Mouse (Mus musculus): ENCODE measurements around the gene 4930556J24Rik.
A peak's percentile ranks its signal among the peaks of the same experiment; 100 is the strongest.
"Not testable (repeated sequence)": the region's sequence is repeated elsewhere in the genome, so short reads cannot be mapped to it uniquely, and the experiment has no call there.

Gene 4930556J24Rik

DNA sequence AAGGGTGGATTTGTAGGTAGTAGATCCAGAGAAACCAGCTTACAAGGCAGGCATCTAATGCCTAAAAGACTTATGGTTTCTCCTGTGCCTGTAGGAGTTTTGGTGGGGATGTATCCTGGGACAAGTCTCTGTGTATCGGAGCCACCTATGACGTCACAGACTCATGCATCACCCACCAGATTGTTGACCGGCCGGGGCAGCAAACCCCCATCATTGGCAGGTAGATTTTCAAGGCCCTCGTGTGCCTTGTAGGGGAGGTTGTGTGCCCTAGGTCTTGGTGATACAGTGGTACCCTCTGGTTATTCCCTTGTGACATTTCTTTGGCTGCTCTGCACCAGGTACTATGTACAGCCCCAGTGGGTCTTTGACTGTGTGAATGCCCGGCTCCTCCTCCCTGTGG lies at the start of gene 4930556J24Rik:
Gene 4930556J24Rik (minus strand): TSS at position 101 of the 400 bp plus-strand sequence.
- no peak for DNase-seq (ENCODE audit: low spot score in 2 of 2)

DNA sequence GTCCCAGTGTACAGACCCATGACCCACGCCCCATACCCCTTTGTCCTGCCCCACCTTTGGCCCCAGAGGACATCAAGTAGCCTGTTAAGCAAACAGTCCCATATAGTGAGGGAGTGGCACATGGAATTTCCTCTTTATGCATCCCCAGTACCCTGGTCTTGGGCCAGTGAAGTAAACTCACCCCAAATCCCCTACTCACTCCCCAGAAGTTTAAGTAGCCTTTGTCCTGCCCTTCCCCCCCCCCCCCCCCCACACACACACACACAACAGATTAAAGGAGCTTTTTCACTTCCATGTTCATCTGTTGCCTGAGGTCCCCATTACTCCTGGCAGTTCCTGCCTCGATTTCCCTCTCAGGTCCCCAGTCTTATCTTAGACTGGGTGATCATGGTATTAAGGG lies 46.7 kb upstream of the 4930556J24Rik start:
- DNase-seq (ENCODE audit: low spot score in 2 of 2): no peak

DNA sequence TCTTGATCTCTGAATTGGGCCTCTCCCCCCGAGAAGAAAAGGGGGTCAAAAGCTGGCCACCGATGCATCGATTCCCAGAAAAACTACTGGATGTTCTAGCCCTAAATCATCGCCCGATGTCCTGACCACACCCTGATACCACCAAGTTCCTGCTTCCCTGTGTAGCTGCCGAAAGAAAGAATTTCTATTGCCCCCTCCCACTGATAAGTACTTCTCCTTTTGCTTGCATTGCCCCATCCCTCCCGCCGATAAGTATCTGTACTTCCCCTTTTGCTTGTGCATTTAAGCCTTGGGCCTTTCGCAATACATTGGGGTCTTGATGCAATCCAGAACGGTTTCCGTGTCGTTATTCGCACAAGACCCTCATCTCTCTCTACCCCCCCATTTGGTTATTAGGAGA lies 45.5 kb upstream of the 4930556J24Rik start:
- DNase-seq (ENCODE audit: low spot score in 2 of 2): not testable (repeated sequence)

DNA sequence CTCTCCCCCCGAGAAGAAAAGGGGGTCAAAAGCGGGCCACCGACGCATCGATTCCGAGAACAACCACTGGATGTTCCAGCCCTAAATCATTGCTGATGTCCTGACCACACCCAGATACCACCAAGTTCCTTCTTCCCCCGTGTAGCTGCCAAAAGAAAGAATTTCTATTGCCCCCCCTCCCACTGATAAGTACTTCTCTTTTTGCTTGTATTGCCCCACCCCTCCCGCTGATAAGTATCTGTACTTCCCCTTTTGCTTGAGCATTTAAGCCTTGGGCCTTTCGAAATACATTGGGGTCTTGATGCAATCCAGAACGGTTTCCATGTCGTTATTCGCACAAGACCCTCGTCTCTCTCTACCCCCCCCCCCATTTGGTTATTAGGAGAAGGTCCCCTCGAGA lies 39.2 kb upstream of the 4930556J24Rik start:
- not testable (repeated sequence) for DNase-seq (ENCODE audit: low spot score in 2 of 2)

DNA sequence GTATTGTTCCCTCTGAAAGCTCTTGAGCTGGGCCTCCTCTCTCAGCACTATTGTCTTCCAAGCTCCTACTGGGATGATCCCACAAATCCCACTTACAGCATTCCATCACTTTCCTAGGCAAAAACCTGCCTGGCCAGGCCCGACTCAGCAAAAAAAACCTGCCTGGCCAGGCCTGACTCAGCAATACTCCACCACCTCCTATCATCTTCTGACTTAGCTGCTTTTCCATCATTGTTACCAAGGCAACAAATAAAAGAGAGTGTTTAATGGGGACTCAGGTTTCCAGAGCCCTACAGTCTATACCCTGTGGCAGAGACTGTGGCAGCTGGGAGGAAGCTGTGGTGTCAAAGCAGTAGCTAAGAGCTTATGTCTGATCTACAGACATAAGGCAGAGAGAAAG lies 36.0 kb upstream of the 4930556J24Rik start:
- DNase-seq (ENCODE audit: low spot score in 2 of 2): no peak

DNA sequence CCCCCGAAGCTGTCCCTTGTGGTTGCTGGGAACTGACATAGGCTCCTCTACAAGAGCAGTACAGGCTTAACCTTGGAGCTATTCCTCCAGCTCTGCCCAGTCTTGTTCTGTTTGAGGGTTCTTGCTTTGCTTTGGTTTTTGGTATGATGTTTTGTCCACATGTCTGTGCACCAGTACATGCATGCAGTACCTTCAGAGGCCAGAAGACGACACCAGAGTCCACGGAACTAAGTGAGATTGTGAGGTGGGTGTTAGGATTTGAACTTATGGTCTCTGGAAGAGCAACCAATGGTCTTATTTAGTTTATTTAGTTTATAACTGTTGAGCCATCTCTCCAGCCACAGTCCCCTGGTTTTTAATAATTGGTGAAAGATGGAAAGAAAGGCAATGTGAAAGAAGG lies 29.9 kb upstream of the 4930556J24Rik start:
- no peak for DNase-seq (ENCODE audit: low spot score in 2 of 2)

DNA sequence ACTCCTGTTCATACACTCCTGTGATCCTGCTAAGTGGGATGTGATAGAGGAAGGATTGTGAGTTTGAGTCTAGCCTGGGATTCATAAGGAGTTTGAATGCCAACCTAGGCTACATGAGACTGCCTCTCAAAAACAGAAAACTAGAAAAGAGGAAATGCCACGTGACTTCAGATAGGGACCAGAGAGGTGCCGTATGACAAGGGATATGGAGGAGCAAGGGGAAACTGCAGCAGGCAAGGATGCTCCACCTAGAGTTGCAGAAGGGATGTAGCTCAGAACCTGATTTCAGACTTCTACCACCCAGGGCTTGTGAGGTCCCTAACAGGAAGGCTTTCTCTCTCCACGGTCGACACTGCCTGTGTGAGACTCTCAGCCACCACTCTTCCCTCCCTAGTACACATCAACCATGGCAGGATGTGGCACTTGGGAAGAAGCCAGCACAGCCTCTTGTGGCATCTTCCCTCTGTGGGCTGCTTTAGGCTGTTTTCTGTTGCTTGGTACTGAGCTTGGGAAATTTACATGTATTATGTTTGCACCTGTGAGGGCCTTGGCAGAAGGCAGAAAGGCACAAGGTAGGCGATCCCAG lies 28.7 kb upstream of the 4930556J24Rik start:
- DNase-seq (ENCODE audit: low spot score in 2 of 2): no peak

DNA sequence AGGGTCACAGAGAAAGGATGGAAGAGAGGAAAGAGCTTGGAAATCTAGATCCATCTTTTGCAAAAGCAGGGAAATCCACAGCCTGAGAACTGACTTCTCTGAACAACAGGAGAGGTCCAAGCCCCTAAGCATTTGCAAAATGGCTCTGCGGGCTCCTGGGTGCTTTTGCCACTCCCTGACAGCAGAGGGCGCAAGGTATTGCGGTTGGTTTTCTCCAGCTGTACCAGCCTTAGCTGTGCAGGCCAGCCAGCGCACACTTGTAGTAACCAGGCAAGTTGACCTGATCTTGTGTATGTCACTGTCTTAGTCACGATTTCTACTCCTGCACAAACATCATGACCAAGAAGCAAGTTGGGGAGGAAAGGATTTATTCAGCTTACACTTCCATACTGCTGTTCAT lies 25.0 kb upstream of the 4930556J24Rik start:
- DNase-seq (ENCODE audit: low spot score in 2 of 2): peak; percentile 76 to 83

DNA sequence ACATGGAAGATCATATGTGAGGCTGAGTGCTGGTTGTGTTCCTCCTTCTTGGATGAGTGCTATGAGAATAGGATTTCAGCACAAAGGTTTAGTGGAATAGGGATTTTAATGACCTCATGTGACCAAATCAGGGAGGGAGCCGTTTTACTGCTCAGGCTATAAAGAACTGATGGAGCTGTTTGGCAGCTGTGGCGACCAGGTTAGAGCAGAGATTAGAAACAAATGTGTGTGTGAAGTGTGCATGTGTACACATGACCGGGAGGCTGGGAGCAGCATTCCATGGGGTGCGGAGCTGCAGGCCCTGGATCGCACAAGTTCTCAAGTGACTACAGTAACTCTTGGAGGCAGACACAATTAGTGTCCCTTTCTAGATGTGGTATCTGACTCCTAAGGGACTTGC lies 23.0 kb upstream of the 4930556J24Rik start:
- DNase-seq (ENCODE audit: low spot score in 2 of 2): no peak

DNA sequence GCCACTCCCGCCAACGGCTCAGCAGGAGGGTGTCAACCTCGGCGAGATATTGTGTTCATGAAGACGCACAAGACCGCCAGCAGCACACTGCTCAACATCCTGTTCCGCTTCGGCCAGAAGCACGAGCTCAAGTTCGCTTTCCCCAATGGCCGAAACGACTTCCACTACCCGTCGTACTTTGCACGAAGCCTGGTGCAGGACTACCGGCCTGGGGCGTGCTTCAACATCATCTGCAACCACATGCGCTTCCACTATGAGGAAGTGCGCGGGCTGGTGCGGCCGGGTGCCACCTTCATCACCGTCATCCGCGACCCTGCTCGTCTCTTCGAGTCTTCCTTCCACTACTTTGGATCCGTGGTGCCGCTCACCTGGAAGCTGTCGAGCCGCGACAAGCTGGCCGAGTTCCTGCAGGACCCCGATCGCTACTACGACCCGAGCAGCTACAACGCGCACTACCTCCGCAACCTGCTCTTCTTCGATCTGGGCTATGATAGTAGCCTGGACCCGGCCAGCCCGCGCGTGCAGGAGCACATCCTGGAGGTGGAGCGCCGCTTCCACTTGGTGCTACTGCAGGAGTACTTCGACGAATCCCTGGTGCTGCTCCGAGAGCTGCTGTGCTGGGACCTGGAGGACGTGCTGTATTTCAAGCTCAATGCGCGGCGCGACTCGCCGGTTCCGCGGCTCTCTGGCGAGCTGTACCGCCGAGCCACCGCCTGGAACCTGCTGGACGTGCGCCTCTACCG lies 21.6 kb upstream of the 4930556J24Rik start:
- no peak for DNase-seq (ENCODE audit: low spot score in 2 of 2)

DNA sequence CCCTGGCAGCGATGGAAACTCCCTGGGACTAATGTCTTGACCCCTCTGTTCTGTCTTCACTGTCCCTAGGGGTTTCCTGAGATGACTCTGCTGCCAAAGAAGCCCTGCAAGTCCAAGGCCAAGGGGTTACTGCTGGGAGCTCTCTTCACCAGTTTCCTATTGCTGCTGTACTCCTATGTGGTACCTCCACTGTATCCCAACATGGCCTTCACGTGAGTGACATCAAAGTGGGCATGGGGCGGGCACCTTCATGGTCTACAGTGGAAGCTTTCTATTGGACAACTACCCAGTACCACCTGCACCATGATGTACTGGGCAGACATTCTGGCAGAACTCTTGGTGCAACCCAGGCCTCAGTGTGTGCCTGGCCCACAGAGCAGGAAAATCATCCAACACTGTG lies 20.3 kb upstream of the 4930556J24Rik start:
- no peak for DNase-seq (ENCODE audit: low spot score in 2 of 2)

DNA sequence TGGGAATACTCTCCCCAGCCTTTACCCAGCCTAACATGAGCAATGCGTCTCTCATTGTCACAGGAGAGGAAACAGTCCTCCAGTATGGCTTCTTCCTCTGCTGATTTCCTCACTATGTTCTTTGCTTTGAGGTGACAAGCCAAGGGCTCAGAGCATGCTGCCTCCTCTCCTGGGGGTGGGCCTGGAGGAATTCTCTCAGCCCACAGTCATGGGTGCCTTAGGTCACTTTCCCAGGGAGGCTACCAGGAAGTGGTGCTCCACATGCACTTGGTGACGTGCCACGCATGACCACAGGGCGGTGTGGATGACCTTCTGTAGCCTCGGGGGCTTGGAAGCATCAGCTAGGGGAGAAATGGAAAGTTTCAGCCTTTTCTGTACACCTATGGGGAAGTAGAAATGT lies 18.9 kb upstream of the 4930556J24Rik start:
- DNase-seq (ENCODE audit: low spot score in 2 of 2): no peak

DNA sequence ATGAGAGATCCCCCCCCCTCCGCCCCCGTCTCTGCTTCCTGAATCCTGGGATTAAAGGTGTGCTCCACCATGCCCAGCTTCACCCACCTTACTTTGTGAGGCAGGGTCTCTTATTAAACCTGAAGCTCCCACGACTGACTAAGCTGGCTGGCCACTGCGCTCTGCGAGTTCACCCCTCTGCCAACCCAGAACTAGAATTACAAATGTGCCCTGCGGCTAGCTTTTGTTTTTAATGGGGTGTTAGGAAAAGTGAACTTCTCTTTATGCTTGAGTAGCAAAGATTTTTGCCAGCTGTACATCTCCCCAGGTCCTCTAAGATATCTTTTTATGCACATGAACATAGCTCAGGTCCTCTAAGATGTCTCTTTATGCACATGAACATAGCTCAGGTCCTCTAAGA lies 17.3 kb upstream of the 4930556J24Rik start:
- DNase-seq (ENCODE audit: low spot score in 2 of 2): no peak

DNA sequence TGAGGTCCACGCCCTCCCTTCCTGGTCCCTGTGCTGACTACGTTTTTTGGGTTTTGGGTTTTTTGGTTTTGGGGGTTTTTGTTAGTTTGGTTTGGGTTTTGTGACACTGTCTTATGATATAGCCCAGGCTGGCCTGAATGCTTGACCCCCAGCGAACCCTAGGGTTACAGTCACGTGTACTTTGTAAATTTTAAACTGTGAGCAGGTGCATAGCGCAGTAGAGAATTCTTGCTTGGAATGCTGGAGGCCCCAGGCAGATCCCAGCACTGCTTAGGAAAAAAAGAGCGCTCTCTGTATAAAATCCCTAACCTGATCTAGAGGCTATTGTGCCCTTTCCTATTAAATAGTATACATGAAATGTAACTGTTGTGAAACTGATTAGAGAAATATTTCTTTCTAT lies 16.6 kb upstream of the 4930556J24Rik start:
- DNase-seq (ENCODE audit: low spot score in 2 of 2): no peak

DNA sequence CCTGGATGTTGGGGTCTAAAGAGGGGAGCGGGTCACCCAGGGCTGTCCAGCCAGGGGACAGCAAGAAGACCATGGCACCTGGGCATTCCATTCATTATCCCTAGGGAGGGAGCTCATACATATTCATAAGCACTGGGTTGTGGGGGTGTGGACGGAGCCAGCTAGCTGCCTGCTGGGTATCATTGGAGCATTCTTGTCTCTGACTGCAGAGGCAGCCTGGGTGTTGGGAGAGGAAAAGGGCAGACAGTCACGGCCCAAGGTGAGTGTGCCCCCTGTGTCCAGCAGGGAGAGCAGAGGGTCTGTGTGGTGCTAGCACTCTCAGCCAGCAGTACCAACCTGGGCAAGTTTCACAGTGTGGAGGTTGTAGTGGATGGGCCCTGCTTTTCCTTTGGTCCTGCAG lies 13.2 kb upstream of the 4930556J24Rik start:
- DNase-seq (ENCODE audit: low spot score in 2 of 2): no peak

DNA sequence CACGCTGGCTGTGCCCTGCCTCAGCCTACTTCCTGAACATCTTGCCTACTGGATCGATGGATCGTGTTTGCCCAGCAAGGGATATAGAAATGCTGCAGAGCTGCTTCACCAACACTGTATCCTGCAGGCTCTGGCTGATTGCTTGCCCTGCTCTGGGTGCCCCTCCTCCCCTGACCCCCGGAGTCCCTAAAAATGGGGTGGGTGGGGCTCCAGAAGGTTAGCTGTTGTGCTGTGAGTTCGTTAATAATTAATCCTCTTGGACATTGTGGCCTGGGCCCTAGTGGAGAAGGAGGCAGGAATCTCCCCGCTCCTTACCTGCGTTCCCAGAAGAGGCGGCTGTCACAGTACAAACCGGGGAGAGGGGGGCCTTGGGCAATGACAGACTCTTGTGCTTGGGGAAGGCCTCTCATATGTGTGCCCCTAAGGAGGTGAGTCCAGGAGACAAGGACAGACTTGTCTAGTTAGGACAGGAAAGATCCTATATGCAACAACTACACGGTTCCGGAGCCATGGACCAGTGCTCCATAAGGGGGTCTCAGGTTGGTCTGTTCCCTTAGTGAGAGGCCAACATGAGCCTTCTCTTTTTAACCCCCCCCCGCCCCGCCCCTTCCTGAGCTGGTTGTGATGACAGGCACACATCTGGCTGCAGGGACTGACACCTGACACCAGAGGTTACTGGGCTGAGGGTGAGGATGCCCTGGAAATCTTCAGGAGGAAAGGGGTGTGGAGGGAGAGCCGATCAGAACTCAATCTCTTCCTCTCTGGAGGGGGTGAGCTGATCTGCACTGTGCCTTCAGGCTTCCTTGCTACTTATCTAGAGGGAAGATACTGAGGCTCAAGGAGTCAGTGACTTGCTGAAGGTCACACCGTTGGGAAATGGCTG lies 7.5 kb upstream of the 4930556J24Rik start:
- peak in 1 of 2 experiments; percentile 19 for DNase-seq (ENCODE audit: low spot score in 2 of 2)

DNA sequence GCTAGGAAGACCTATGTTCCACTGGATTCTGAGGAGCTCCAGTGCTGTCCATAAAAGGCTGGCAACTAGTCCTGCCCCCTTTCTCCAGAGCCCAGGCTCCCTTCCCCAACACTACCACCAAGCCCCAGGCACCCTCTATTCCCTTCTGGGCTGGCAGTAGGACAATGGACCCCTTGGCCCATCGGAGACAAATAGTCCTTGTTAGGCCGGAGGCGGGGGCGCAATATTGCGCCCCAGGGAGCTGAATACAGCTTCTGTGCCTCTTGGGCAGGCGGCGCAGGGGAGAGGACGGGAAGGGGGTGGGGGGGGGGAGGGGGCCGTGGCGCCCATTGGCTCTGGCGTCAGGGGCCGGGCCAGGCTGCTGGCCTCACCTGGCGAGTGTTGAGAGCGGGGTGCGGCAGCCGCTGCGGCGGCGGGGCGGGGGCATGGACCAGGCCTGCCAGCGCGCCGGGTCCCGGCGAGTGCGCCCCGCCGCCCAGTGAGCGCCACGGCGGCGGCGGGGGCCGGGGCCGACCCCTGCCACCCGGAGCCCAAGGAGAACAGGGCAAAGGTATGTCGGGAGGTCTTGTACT lies 6.8 kb upstream of the 4930556J24Rik start, which contains the start of gene Gal3st1:
Gene Gal3st1 (plus strand): TSS at position 346 of the 572 bp plus-strand sequence.
- peak in 1 of 2 experiments; percentile 24 for DNase-seq (ENCODE audit: low spot score in 2 of 2)

DNA sequence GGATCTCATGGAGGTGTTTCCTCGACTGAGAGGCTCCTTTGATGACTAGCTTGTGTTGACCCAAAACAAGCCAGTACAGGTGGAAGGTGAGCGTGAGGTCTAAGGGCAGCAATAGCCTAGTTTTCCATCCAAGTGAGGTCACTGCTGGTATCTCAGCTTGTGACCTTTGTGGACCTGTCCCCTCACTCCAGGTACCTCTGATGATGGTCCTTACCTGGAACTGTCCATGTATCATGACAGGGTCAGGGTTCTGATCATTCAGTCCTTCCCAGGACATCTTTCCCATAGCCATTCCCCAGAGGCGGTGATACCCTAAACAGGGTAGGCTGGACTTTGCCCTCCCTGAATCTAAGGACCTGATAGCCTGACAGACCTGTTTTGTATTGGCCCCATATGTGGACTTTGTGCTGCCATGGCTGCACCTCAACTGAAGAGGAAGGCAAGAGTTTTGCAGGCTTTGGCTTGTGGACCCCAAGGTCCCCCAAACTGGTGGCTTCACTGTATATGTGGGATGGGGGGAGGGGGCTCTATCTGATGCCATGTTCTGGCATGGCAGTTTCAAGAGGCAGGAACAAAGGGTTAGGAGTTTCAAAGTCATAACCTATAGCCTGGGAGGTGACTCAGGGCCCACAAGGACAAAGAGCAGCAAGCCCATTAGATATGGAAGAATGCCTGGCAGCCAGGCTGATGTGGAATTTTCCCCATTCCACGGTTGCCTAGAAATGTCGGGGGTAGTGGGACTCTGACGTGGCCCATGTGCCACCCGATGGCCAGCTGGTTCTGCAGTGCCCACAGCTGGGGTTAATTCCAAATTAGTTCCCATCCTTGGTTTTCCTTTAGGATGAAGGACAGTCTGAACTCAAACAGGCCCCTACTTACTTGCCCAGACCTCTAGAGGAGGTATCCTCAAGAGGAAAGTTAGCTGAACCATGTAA lies 6.0 kb upstream of the 4930556J24Rik start:
- no peak for DNase-seq (ENCODE audit: low spot score in 2 of 2)

DNA sequence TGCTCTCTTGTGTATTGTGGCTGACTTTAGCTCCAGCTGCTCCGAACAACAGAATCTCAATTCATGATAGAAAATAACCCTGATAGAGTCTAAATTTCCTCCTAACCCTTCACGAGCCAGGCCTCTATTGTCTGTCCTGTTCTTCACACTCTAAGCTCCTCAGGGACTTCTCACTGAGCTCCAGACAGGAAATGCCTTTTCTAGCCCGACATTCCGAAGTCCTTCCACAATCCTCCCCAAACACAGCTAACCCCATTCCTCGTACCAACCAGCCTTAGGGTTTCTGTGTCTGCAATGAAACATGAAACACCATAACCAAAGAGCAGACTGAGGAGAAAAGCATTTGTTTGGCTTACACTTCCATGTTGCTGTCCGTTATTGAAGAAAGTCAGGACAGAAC lies 5.0 kb upstream of the 4930556J24Rik start:
- DNase-seq (ENCODE audit: low spot score in 2 of 2): no peak

DNA sequence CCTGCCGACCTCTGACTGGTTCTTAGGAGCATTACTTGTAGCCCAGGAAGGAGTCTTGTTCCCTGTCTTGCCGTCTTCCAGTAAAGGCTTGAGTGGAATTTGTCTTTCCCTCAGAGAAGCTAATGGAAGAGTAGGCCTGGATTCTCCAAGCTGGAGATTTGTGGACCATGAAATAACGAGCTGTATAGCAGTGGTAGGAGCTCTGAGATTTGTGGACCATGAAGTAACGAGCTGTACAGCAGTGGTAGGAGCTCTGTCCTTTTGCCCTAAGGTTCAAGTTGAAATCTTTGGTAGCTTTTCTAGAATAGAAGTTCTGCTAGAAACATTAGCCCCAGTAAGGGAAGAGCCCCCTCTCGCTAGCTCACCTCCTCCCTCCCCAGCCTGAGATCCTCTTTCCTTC lies 1.8 kb upstream of the 4930556J24Rik start:
- no peak for DNase-seq (ENCODE audit: low spot score in 2 of 2)

DNA sequence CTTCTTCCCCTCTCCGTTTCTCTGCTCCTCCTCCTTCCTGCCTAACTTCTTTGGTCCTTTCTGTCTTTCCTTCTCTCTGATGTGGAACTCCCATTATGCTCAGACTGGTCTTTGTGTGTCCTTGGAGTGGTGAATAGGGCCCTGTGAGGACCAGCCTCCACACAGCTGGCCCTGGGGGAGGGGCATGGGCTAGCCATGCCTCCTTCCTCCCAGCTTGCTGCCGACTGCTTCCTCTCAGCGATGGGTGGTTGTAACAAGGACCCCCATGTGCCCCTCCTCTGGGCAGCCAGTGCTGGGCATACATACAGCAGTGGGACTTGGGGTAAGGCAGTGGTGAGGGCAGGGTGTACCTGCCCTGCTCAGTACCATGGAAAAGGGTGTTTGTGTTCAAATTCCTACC lies 2.3 kb downstream of the 4930556J24Rik start:
- no peak for DNase-seq (ENCODE audit: low spot score in 2 of 2)

All from right cerebral cortex, adult 2 months (tissue).